Mouse (Mus musculus) layer of hippocampus, postnatal 10 days (tissue): ENCODE measurements around the gene Pced1b. TPM values are rescaled to one million over a fixed set of nuclear protein-coding genes. Genes with fewer than 3 reads are reported as not detected.

ENCODE experiments used
- DNase-seq, 2 experiments: peaks; one replicate each; pipeline ENCODE4 v3.0.0; 2021; ENCODE audit warnings: low spot score in 2 of 2
- total RNA-seq, 2 experiments: library from RNA; stranded (reverse); gene quantifications; 2 replicates each; pipeline ENCODE4 v1.2.3; 2021

The Pced1b gene
- total RNA-seq, 2 experiments from 2014 or later: 5.7 to 9.5 TPM

DNA sequence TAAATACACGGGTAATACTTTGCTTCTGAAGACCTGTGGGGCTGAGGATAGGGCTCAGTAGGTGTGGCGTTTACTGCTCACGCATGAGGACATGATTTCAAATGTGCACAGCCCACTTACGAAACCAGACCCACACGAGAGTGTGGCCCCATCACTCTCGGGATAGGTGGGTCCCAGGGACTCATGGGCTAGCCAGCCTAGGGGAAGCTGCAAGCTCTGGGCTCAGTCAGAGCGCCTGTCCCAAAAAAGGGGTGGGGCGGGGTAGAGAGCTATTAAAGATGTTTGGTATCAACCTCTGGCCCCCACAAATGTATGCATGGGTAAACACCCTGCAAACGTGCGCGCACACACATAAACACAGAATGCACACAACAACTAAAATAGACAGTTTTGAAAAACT, 9.5 kb downstream of the Pced1b start:
- DNase-seq: no peak

DNA sequence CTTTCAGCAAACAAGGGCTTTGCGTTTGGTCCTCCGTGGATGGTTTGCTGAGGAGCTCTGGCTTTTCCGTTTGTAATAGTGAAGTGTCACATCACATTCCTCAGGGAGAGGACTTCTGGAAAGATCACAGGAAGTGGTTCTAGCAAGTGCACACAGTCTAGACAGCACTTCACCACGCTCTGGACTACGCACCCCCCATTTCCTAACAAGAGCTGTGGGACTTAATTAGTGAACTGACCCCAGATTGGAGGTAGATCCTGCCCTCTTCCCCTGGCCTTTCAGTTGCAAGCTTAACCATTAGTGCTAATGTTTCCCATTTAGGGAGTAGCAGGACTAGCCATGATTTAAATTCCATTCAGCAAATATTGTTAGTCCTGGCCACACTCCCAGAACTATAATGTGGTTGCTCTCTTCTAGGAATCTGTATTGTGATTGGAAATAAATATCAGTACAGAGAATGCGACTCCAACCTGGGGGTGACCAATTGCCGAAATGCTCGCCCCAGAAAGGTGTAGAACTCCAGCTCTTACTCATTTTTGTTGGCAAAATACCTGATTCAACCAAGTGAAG, 10.4 kb downstream of the Pced1b start:
- DNase-seq: no peak

DNA sequence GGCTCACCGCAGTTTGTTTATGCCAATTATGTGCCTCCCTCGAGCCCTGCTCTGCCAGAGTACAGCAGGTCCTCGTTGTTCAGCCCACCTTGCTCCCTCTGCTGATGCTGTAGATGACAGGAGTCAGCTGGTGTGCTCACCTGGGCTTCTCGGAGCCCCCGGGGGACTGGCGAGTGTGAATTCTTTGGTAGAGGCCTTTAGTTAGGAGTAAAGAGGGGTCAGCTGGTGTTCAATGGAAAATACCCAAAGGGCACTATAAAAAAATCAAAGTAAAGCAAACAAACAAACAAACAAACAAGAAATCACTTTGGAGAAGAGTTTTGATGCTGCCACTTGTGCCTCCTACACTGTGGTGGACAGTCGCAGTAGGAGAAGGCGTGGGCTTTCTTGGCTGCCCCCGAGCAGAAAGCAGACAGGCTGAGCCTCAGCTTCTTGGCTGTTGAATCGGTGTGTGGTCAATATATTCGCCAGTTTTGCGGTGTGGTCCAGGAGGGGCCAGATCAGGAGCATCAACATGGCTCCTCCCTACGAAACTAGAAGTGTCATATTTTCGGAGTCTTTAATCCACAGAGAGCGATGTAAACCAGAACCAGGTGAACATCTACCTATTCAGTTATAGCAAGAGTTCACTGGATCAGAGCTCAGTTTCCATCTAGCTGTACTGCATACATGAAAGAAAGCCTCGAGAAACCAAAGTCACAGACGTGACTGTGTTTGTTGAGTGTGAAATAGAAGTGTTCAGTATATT, 11.8 kb downstream of the Pced1b start:
- DNase-seq: no peak

DNA sequence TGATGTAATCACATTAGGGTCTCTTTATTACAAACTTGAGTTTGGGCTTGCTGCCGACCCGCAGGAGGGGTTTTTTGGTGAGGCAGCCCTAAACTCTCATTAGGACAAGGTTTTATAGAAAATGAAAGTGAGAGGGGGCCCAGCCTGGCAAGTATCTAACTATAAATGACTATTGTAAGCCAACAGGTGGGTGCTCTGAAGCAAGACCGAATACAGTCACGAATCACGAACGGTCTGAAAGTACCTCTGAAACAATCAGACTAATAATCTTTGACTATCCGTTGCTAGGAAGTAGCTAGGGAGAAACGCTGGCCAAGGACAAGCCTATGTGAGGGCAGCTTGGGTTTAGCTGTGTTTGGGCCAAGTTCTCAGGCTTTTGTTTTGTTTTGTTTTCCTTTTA, 12.4 kb downstream of the Pced1b start:
- no peak for DNase-seq

DNA sequence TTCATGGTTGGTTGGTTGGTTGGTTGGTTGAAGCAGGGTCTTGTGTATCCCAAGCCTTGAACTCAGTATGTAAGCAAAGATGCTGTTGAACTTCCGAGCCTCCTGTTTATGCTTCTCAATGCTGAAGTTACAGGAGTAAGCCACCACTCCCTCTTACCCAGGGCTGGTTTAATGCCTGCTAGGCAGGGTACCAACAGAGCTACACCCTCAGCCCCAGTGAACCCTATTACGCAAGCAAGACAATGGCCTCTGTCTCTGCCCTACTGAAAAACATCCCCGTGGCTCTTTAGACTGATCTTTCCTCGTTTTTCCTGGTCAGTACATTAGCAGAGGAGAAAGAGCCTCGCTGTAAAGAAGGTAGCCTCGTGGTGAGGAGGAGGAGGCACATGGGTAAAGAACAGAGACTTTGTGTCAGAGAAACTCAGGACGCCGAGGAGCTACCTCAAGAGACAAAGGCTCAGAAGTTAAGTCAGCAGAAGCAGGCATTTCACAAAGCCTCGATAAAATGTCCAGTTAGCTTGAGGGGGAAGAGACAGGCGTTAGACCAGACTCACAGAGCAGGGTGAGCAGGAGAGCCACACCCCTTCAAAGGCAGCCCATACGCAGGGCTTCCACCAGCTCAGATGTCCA, 13.2 kb downstream of the Pced1b start:
- no peak for DNase-seq

DNA sequence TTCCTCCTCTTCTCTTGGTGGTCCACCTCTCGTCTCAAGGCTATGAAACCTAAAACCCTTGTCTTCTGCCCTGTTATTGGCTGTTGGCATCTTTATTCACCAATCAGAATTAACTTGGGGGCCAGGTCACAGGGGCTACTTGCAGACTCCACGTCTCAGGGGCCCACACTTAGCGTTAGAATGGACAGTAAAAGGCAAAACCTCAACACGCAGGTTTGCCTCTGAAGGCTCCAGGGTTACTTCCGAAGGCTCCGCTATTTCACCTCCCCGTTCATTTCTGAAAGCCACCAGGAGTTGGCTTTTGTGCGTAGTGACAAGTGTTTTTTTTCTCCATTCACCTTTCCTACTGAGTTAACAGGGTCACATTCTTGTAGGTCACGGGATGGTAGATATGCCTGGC, 15.3 kb downstream of the Pced1b start:
- DNase-seq: no peak

DNA sequence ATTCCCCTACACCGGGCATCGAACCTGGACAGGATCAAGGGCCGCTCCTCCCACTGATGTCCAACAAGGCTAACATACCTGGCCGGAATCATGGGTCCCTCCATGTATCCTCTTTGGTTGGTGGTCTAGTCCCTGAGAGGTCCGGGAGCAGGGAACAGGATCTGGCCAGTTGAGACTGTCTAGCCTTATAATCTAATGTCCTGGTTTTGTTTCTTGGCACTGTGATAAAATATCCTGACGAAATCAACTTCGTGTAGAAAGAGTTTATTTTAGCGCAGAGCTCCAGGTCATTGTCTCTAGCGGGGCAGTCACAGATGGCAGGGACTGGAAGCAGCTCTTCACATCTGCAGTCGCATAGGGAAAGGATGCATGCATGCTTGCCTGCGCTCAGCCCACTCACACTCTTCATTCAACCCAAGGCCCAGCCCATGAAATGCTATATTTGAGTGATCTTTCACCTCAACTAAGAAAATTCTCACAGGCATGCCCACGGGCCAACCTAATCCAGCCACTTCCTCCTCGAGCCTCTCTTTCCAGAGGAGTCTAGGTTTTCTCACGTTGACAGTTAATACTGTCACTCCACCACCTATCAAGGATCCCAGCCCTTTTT, 19.4 kb downstream of the Pced1b start:
- DNase-seq: no peak

DNA sequence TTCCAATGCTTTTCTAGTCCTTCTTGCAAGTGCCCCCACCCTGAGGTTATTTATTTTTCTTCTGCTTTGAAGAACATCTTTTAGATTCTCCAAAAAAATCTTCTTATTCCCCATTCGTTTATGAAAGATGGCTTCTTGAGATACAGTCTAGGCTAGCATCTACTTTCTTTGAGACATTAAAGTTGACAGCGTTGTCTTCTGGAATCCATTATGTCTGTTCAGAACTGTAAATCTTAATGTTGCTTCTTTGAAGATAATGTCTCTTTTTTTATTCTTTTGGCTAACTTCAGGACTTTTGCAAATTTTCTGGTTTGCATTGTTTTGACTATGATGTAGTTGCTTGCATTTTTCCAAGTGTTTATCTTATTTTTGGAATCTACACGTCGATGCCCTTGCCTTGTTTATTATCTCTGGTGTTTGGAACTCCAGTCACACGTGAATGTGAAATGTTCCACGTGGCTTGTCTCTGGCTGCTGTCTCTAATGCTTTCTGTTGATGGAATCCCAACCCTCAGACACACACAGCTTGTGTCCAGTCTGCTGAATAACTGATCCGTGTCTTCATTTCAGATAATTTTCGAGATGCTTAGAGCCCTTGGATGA, 20.3 kb downstream of the Pced1b start:
- DNase-seq: no peak

DNA sequence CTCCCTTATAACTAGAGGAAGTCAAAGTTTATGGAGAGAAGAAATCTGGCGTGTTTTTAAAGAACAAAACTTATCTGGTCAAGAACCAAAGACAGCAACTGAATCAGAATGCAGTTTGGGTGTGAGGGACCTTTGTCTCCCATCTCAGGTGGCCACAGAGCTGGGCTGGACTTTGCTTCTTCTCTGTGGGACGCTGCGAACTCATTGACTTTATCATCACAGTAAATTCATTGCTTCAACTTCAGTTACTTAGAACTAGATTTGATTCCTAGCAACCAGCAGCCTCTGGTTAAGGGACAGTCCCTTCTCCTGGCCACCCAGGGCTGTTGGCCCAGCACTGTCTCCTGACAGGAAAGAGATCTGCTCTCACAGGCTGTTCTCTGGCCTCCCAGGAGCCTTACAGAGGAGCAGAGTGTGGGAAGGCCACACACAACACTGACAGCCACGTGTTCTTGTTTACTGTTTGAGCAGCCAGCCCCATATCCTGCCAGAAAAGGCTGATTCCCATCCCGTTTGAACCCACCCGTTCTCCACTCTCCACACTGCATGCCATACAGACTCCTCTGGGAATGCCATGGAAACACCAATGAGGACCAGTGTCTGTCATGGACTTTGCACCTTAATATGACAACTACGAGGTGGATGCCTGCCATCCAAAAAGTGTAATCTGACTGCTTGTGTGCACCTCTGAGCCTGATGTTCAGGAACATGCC, 25.2 kb downstream of the Pced1b start:
- no peak for DNase-seq

DNA sequence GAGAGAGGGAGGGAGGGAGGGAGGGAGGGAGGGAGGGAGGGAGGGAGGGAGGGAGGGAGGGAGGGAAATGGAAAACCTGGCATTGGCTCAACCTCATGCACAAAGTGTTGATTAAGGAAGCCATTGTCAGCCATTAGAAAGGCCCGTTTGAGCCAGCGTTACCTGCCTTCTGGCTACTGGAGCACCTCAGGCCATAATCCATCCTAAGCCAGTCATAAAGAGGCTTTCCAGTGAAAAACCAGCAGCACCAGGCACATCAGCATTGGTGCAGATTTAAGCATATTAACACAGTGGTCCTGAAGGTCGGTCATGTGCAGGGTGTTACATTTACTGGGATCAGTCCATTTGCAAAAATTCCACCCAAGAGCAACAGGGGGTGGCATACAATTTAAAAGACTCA, 25.9 kb downstream of the Pced1b start:
- no peak for DNase-seq

DNA sequence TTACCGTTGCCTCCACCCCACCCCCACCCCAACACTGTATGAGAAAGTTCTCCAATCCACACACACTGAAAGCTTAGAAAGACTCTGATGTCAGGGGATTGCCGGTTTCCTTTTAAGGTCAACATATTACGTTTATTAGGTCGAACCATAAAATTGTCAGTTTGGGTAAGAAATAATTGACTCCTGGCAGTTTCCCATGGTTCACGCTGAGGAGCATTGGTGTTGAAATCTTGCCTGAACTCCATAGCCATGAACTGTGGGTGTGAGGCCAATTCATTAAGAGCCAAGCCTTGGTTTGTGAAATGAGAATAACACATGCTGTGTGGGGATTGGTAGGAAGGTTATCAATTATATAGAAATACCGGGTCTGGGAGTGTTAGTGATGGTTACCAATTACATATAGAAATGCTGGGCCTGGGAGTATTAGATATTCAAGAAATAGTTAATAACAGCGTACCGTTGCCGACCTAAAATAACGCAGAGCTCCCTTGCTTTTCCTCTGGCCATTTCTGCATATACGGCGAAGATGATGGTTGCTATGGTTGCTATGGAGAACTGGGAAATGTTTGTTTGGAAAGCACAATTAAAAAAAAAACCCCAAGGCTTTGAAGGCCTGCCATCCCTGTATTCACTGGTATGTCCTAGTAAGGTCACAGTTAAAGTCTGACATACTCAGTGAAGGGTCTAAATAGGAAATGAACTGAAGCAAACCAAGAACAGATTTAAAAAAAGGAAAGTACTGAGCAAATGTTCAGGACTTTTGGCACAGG, 28.9 kb downstream of the Pced1b start:
- no peak for DNase-seq

DNA sequence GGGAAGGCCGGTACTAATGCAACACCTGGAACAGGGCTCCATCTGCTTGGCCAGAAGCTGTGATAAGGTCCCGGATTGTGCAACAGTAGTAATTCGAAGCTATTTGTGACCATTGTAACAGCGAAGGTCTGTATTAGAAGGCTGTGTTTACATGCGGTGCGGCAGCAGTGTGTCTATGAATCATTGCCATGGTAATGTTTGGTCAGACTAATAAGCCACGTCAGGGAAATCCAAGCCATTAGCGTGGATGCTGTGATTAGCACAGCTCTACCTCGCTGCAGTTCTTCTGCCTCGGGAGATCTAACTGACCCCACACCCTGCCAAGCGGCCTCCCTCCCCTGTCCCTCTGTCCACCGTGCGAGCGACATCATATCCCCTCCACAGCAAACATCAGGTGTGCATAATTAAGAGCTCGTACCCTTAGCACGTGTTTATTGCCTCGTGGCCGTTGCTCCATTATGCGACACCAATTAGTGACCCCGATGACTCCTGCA, 29.8 kb downstream of the Pced1b start:
- no peak for DNase-seq

DNA sequence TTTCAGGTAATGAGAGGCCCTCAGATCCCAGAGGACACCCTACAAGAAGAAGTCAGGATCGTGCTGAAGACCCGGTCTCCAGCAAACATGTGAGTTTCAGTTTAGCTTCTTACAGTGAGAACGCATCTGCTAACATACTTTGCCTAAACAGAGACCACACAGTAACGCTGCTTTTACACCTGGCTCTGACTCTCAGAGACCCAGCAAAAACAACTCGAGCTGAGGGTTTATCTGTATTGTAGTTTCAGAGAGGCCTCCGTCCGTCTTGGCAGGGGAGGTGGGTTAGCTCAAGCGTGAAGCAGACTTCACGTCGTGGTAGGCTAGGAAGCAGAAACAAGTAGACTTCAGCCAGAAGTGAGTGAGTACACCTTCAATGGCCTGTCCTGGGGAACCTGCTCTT, 30.4 kb downstream of the Pced1b start:
- no peak for DNase-seq

DNA sequence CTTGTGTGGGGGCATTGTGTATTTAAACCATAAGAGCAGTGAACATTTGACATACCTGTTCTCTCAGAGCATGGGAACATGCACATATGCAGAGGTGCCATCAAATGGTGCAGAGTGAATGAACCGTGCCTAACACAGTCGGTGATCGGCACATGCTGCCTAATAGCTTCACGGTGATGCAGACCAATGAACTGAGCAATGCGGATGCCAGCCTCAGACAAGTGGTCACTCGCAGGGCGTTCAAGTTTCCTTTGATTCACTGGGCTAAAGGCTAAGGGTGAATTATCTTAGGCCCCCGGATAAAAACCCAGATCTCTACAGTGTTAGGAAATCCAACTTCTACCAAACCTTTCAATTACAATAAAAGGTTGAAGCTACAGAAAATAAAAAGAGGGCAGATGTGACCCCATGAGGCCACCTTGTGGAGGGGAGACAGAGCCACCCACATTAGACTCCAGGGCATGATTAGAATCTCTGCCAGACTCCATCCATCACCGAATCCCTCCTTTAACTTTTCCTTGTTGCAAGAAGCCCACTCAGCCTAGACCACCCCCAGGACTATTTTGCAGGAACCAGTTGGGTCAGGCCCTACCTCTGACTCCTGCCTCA, 31.5 kb downstream of the Pced1b start:
- no peak for DNase-seq

DNA sequence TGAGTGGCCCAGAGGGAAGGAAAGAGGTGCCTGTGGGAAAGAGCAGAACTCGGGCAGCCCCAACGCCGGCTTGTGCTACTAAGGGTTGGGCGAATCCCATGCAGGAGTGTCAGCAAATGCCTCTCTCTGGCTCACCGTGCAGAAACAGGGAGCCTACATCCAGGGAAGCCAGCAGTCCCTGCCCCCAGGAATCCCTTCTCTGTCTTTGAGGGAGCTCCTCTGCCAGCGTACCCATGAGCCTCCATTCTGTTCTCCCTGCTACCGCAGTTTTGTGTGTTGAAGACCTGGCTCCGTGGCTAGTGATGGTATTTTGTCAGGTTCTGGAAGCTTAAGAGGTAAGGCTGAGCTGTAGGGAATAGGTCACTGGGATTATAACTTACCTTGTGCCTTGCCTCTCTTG, 33.2 kb downstream of the Pced1b start:
- no peak for DNase-seq

DNA sequence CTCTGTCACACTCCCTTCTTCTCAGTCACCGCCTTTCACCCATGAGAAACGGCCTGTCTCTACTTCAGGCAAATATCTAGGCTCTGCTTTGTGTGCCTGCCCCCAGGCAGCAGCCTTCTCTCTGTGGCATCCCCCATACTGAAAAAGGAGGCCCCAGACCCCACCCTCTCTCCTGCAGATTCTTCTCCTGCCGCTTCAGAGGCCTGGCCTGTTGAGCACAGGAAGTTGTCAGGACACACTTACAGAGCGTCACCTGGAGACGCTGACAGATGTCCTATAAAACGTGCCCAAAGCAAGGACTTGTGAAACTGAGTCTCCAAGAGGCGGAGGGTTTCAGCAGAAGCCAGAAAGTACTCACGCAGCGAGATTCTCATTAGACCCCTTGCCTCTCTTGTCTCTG, 33.9 kb downstream of the Pced1b start:
- DNase-seq: no peak

DNA sequence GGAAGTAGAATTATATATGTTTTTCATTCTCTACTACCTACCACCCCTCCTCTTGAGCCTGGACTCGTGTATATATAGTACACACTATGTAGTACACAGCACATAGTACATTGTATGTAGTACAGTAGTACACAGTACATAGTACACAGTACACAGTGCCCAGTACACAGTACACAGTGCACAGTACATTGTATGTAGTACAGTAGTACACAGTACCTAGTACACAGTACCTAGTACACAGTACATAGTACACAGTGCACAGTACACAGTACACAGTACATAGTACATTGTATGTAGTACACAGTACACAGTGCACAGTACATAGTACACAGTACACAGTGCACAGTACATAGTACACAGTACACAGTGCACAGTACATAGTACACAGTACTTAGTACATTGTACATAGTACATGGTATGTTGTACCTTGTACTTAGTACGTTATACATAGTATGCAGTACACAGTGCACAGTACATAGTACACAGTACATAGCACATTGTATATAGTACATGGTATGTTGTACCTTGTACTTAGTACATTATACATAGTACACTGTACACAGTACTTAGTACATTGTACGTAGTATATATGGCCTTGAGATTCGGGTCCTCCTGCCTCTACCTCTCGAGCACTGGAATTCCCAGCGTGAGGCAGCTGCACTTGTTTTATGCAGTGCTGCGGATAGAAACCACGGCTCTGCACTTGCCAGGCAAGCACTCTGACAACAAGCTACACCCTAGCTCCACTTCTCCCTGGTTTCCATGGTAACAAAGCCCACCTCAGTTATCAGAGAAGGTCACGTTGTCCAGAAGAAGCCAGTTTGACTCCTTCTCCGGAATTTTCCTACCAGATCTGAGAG, 35.0 kb downstream of the Pced1b start:
- no peak for DNase-seq

DNA sequence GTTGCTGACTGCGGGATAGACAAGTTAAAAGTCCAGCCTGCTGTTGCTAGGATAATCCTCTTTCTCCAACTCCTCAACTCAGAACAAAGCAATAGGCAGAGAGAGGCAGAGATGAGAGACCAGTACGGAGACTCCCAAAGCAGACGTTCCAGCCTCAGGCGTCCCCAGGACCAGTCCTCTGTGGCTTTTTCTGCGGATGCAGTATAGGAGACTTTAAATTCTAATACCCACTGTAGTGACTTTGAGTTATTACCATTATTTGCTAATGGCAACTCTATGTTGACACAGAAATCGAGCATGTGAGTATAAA, 35.6 kb downstream of the Pced1b start:
- no peak for DNase-seq

DNA sequence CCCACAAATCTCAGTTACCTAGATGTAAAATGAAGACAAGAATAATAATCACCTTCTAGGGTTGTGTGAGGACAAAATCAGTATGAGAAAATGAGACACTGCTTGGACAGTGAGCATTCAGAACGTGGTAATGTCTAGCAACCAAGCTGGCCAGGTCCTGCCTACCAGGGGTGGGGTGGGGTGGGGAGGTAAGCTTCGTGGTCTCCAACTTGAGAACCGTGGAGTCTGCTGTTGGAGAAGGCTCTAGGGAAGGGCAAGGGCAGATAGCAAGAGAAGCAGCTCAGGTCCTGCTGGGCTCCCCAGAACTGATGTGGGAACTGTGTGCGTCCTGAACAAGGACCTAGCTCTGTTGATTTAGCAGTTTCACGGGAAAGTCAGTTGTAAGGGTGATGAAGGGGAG, 37.3 kb downstream of the Pced1b start:
- no peak for DNase-seq
